Mouse (Mus musculus): ENCODE data around the gene Pex11b. TPM values are rescaled to one million over a fixed set of nuclear protein-coding genes. Genes with fewer than 3 reads are reported as not detected.

Pex11b gene
- total RNA-seq (2014; rRNA removed) (47.1 and 63.9 TPM in 2 replicates), polyA plus RNA-seq (2015; fragmentation: Nextera tagmentation; extraction: Ambion mirVana) (66.9 and 67.3 TPM in 2 replicates)

DNA sequence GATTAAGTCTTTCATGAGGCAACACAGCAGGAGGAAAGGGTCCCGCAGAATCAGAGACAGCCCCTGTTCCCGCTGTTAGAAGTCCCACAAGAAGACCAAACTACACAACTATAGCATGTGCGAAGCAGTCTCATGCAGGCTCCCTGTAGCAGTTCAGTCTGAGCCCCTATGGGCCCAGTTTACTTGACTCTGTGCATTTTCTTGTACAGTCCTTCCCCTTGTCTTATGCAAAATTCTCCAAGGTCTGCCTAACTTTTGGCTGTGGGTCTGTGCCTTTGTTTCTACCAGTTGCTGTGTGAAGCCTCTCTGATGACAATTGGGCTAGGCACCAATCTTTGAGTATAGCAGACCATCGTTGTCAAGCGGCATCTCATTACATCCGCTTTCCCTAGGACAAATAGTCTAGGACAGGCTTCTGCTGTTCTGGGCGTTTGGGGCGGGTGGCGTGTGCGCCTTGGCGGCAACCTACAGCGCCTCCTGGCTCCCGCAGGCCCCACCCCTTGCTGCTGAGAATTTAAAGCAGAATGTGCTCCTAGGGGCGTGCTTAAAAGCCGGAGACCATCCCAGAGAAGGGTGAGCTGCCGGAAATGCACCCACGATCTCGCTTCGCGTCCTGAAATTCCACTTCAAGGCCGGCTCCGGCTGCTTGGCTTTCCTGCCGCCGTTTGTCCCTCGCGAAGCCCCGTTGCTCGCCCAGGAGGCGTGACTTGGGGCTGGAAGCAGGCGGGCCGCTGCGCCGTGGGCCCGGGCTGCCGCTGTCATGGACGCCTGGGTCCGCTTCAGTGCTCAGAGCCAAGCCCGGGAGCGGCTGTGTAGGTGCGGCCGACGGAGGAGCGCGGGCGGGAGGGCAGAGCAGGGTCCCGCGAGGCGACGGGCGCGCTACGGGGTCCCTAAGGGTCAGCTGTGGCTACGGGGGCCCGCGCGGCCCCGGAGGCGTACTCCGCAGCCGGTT is at the start of gene Pex11b, which contains the start of gene Gm42957:
Pex11b (plus strand) TSS at position 449 of the 952 bp plus-strand sequence.
Gm42957 (plus strand) TSS at position 547 of the 952 bp plus-strand sequence.
- no peaks in the 10 kb centered on the region for H3K9me3 ChIP-seq (ENCODE audit: low read length)
- peak; percentile 88 for DNase-seq (ENCODE audit: low spot score)
- peak within 1 kb of the TSS; percentile 93 for H3K9ac ChIP-seq (replicated peaks; ENCODE audit: low read length)
- WGBS, result 2% methylated on average over 60 of the region's 60 CpGs
- no peaks in the 10 kb centered on the region for H3K27me3 ChIP-seq (ENCODE audit: insufficient read depth, low read length)
- H3K4me2 ChIP-seq (ENCODE audit: low read depth, low read length), result peak within 1 kb of the TSS; percentile 94
- TF ChIP-seq CTCF (IDR thresholded peaks at IDR 0.05; ENCODE audit: low read depth), result peak; percentile 62
- H3K4me1 ChIP-seq (ENCODE audit: insufficient read depth, low read length), result peaks cover 13% of the 10 kb centered on the region; the same call in 1 of the 2 replicates
- H3K27ac ChIP-seq, result peak within 1 kb of the TSS; percentile 79
- ATAC-seq, result peak; percentile 90
- peak within 1 kb of the TSS; percentile 79 for H3K4me3 ChIP-seq (ENCODE audit: low read length)
- peaks cover 34% of the 10 kb centered on the region; the same call in 1 of the 2 replicates for H3K36me3 ChIP-seq (ENCODE audit: insufficient read depth, low read length)

DNA sequence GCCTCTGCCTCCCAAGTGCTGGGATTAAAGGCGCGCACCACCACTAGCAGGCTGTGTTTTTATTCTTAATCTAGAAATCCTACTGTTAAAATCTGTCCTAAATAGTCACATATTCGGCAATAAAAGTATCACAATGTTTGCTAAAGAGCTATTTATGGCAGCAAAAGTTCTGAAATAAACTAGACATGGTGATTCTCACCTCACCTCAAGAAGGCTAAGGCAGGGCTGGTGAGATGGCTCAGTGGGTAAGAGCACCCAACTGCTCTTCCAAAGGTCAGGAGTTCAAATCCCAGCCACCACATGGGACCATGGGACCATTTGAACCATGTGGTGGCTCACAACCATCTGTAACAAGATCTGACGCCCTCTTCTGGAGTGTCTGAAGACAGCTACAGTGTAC is 44.5 kb upstream of the Pex11b start:
- ATAC-seq, result no peak
- WGBS, result 88% methylated on average over 4 of the region's 4 CpGs
- H3K4me3 ChIP-seq (ENCODE audit: low read length), result no peak overlapping the region

DNA sequence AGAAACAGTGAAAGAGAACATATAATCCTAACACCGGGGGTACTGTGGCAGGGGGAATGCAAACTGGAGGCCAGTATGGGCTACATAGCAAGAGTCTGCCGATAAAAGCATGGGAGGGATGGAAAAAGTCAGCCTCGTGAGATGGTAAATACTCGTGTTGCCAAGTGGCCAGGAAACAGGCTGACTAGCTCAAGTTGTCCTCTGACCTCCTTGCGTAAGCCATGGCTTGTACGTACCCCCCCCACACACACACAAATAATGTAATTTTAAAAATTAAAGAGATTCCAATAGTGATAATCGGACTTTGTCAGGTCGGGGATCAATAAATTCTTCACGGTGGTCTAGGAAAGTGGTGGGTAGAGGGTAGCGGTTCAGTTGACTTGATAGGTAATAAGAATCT is 41.8 kb upstream of the Pex11b start:
- DNase-seq (ENCODE audit: low spot score) (peak; percentile 57), ATAC-seq (no peak)
- TF ChIP-seq CTCF (IDR thresholded peaks at IDR 0.05; ENCODE audit: low read depth), result no peak
- no peaks in the 10 kb centered on the region for H3K36me3 ChIP-seq (ENCODE audit: insufficient read depth, low read length)
- H3K4me3 ChIP-seq (ENCODE audit: low read length), result peak overlapping the region; percentile 68
- peaks cover 19% of the 10 kb centered on the region for H3K4me1 ChIP-seq (ENCODE audit: insufficient read depth, low read length)
- H3K27ac ChIP-seq, result peak overlapping the region; percentile 87
- peak overlapping the region; percentile 86 for H3K4me2 ChIP-seq (ENCODE audit: low read depth, low read length)
- peak overlapping the region; percentile 69 for H3K9ac ChIP-seq (replicated peaks; ENCODE audit: low read length)
- WGBS, result under 1% methylated on average over 10 of the region's 10 CpGs
- H3K9me3 ChIP-seq (ENCODE audit: low read length), result no peaks in the 10 kb centered on the region
- no peaks in the 10 kb centered on the region for H3K27me3 ChIP-seq (ENCODE audit: insufficient read depth, low read length)

More for the DNA sequence above, 44.5 kb upstream of the Pex11b start:
- TF ChIP-seq CTCF (IDR thresholded peaks at IDR 0.05; ENCODE audit: low read depth), result no peak
- no peaks in the 10 kb centered on the region for H3K27me3 ChIP-seq (ENCODE audit: insufficient read depth, low read length)
- H3K9ac ChIP-seq (replicated peaks; ENCODE audit: low read length), result no peak overlapping the region
- DNase-seq (ENCODE audit: low spot score), result no peak
- H3K27ac ChIP-seq, result no peak overlapping the region
- H3K36me3 ChIP-seq (ENCODE audit: insufficient read depth, low read length), result no peaks in the 10 kb centered on the region
- H3K4me1 ChIP-seq (ENCODE audit: insufficient read depth, low read length), result peaks cover 4% of the 10 kb centered on the region; the same call in 1 of the 2 replicates
- H3K9me3 ChIP-seq (ENCODE audit: low read length), result no peaks in the 10 kb centered on the region
- no peak overlapping the region for H3K4me2 ChIP-seq (ENCODE audit: low read depth, low read length)

DNA sequence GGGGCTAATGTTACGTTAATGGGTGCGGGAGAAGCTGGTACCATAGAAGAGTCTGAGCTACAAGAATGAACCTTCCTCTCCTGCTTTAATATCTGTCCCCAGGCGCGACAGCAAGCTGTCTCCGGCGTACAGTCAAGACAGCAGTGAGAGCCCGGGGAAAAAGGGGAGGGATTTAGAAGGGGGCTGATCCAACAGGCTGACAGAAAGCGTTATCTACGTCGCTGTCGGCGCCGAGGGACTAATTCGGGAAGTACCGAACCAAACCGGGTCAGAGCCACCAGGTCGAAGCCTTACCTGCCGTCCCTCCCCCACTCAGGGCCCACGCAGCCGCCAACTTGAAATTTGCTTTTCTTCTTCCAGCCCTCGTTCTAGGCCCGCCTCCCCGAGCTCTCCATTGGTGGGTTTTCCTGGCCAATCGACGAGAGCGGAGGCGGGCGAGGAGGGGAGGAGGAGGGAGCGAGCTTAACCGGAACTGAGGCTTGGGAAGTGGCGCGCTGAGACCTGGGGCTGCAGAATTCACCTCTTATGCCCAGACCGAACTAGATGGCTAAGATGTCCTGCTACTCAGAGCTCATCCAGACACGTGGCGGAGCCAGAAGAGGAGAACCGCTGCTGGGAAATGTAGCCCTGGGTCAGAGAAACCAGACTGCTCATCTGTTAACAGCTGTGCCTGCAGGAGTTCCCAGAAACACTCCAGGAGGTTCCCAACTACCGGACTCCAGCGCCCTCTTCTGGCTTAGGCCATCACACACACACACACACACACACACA is 41.2 kb upstream of the Pex11b start, which contains the start of gene Polr3gl:
Polr3gl (minus strand) TSS at position 392 of the 771 bp plus-strand sequence.
- H3K27me3 ChIP-seq (ENCODE audit: insufficient read depth, low read length), result no peaks in the 10 kb centered on the region
- peak; percentile 49 for TF ChIP-seq CTCF (IDR thresholded peaks at IDR 0.05; ENCODE audit: low read depth)
- H3K27ac ChIP-seq, result peak within 1 kb of the TSS; percentile 87
- H3K4me3 ChIP-seq (ENCODE audit: low read length), result peak within 1 kb of the TSS; percentile 68
- H3K9me3 ChIP-seq (ENCODE audit: low read length), result no peaks in the 10 kb centered on the region
- ATAC-seq (peak; percentile 92), DNase-seq (ENCODE audit: low spot score) (peak; percentile 95)
- H3K4me1 ChIP-seq (ENCODE audit: insufficient read depth, low read length), result peaks cover 24% of the 10 kb centered on the region
- peak within 1 kb of the TSS; percentile 86 for H3K4me2 ChIP-seq (ENCODE audit: low read depth, low read length)
- H3K36me3 ChIP-seq (ENCODE audit: insufficient read depth, low read length), result no peaks in the 10 kb centered on the region
- under 1% methylated on average over 38 of the region's 38 CpGs for WGBS
- peak within 1 kb of the TSS; percentile 69 for H3K9ac ChIP-seq (replicated peaks; ENCODE audit: low read length)

DNA sequence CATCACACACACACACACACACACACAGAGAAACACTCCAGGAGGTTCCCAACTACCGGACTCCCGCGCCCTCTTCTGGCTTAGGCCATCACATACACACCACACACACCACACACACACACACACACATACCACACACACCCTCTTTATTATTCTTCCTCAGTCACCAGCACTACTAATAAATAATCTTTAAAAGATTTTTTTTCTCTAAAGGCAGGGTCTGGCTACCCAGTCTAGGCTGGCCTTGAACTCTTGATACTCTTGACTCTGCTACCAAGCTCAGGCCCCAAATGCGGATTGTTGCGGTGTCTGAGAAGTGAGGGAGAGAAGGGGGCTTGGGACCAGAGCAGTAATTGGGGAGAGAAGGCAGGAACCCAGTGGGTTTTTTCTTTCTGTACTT is 40.3 kb upstream of the Pex11b start:
- TF ChIP-seq CTCF (IDR thresholded peaks at IDR 0.05; ENCODE audit: low read depth), result no peak; the same call in 1 of the 2 replicates
- DNase-seq (ENCODE audit: low spot score), result no peak
- no peaks in the 10 kb centered on the region for H3K27me3 ChIP-seq (ENCODE audit: insufficient read depth, low read length)
- 79% methylated on average over 5 of the region's 5 CpGs for WGBS
- H3K4me2 ChIP-seq (ENCODE audit: low read depth, low read length), result no peak overlapping the region; the same call in 1 of the 2 replicates
- no peak overlapping the region for H3K9ac ChIP-seq (replicated peaks; ENCODE audit: low read length)
- no peaks in the 10 kb centered on the region for H3K9me3 ChIP-seq (ENCODE audit: low read length)
- H3K4me1 ChIP-seq (ENCODE audit: insufficient read depth, low read length), result peaks cover 24% of the 10 kb centered on the region
- no peak for ATAC-seq
- no peak overlapping the region for H3K27ac ChIP-seq
- H3K4me3 ChIP-seq (ENCODE audit: low read length), result no peak overlapping the region
- no peaks in the 10 kb centered on the region for H3K36me3 ChIP-seq (ENCODE audit: insufficient read depth, low read length)

DNA sequence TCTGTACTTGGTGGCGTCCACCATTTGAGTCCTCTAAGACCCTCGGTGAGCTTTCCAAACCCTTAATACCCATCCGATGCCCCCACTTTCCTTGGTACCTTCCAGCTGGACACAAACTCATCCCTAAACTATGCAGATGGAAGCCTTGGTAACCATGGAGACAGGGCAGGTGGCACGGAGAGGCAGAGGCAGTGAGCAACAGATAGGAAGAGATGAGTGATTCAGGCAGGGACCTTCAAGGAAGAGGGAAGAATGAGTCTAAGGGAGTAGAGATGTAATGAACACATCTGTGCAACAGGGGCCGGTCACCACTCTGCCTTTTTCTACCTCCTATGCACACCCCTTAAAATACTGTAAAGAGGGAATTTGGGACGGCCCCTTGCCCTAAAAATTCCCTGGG is 39.5 kb upstream of the Pex11b start:
- Histone ChIP-seq H3K9ac (replicated peaks; ENCODE audit: low read length) (peak overlapping the region; percentile 69; the same call in 1 of the 2 replicates), H3K4me3 (ENCODE audit: low read length) (peak overlapping the region; percentile 52), H3K27ac (peak overlapping the region; percentile 77), H3K9me3 (ENCODE audit: low read length) (no peaks in the 10 kb centered on the region), H3K36me3 (ENCODE audit: insufficient read depth, low read length) (no peaks in the 10 kb centered on the region), H3K27me3 (ENCODE audit: insufficient read depth, low read length) (no peaks in the 10 kb centered on the region), H3K4me1 (ENCODE audit: insufficient read depth, low read length) (peaks cover 27% of the 10 kb centered on the region), H3K4me2 (ENCODE audit: low read depth, low read length) (peak overlapping the region; percentile 81)
- DNase-seq (ENCODE audit: low spot score) (peak; percentile 51), ATAC-seq (no peak; the same call in 1 of the 2 replicates)
- TF ChIP-seq CTCF (IDR thresholded peaks at IDR 0.05; ENCODE audit: low read depth), result no peak
- 19% methylated on average over 6 of the region's 6 CpGs for WGBS
